Mouse (Mus musculus) adrenal gland, postnatal 14 days (tissue): ENCODE results near the gene Serpina3a. TPM values are rescaled to one million over a fixed set of nuclear protein-coding genes. Genes with fewer than 3 reads are reported as not detected.

Experiments used
- DNase-seq: peaks from one replicate; pipeline ENCODE4 v3.0.0; 2021; ENCODE audit warnings: mixed read lengths
- long read RNA-seq, 2 experiments: library from polyadenylated mRNA; stranded (forward); transcript quantifications; one replicate each; pipeline ENCODE4 v2.0.0; 2021
- total RNA-seq: library from RNA; stranded (reverse); gene quantifications from 2 replicates; pipeline ENCODE4 v1.2.3, GENCODE M21; 2021

Gene Serpina3a
- total RNA-seq = not detected in 2 replicates
- long read RNA-seq, experiment 1 = 0 reads
- long read RNA-seq, experiment 2 = 0 reads

DNA sequence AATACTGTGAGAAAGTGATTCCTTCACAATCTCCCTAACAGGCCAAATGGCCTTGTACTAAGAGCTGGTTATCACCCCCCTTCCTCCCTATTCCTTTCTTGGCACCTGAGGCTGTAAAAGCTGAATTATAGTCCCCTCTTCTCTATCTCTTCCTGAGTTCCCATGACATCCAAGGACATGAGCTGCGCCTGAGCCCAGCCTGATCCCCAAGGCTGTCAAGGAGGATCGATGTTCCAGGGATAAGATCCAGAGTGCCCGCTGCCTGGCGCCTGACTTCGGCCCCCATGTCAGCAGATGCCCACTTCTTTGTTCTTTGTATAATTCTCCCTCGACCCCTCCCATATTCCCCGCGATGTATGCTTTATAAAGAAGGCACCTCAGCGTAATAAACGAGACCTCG lies at the start of gene Serpina3a:
Gene Serpina3a, plus strand, starts transcription at position 392 of the 400 bp plus-strand sequence.
- DNase-seq = peak; percentile 14

- DNase-seq = no peak
These were observed 48.0 kb upstream of the Serpina3a start for GRCm38 (mm10) chr12:104064532-104064931.

GRCm38 (mm10) chr12:104064996-104065395 lies 47.5 kb upstream of the Serpina3a start:
- DNase-seq = no peak

DNA sequence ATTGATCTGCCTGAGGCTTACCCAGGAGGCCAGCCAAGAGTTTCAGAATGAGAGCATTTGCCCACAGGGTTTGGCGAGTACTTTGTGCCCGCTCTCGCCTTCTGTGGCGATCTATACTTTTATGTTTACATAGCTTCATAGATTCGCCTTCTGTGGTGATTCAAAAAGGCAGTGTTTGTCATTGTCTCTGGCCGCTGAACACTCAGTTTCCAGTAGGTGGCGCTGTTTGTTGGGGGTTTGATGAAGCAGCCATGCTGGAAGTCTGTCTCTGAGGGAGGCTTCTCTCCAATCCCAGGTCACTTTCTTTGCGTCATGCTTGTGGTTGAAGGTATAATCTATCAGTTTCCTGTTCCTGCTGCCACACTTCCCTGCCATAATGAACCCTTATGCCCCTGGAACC lies 46.3 kb upstream of the Serpina3a start:
- peak; percentile 85 for DNase-seq

GRCm38 (mm10) chr12:104067549-104067948 lies 45.0 kb upstream of the Serpina3a start:
- DNase-seq = peak; percentile 82

DNA sequence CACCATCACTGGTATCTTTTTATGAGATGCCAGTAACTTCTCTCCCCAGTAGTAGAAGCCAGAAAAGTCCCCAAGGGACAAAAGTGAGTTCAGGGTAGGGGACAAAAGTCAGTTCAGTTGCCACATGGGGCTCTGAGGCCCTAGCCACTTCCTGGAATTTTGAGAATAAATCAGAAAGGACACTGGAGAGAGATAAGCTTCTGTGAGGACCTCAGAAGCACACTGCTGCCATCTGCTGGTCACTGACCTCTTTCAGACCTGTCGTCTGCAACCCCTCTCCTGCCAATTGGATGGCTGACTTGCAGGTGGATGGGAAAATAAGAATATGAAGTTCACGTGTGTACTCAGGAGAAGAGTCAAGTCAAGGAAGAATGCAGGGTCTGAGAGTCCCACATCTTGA lies 42.9 kb upstream of the Serpina3a start:
- DNase-seq = peak; percentile 87

DNA sequence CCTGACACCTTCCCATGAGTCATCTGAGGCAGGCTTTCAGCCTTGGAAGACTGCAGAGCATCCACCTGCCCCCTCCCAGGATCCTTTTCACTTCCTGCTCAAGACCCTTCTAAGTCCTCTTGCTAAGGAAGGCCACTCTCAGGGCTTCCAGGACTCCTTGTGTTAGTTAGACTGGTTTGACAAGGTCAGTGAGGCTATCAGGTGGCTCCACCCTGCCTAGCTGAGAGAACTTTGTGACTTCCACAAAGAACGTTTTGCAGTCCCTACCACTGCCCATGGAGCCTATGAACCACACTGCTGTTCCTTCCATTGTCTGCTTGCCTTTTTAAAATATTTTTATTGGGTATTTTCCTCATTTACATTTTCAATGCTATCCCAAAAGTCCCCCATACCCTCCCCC lies 40.8 kb upstream of the Serpina3a start:
- DNase-seq = no peak

DNA sequence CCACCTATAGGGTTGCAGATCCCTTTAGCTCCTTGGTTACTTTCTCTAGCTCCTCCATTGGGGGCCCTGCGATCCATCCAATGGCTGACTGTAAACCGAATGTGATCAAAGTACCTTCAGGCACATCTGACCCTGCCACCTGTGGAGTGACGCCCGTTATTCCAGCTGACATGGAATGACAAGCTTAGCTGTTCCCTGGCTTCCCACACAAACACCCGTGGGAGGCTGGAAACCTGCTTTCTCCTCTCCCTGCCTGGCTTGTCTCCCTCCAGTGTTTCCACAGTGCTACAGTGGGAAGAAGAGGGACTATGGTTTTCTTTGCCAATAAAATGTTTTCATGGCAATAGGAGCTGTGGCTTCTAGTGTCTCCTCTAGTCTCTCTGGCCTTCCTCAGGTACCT lies 40.2 kb upstream of the Serpina3a start:
- DNase-seq = no peak

GRCm38 (mm10) chr12:104090119-104090518 lies 22.4 kb upstream of the Serpina3a start:
- DNase-seq = no peak

GRCm38 (mm10) chr12:104091303-104091702 lies 21.2 kb upstream of the Serpina3a start:
- no peak for DNase-seq

- DNase-seq = no peak
These were observed 11.8 kb upstream of the Serpina3a start, which contains the start of gene Serpina5 for GRCm38 (mm10) chr12:104100768-104101167. TSS of gene Serpina5 (plus strand) at chr12:104101113.

GRCm38 (mm10) chr12:104105847-104106246 lies 6.7 kb upstream of the Serpina3a start:
- DNase-seq = no peak

- DNase-seq = no peak
These were observed 5.6 kb upstream of the Serpina3a start for GRCm38 (mm10) chr12:104106919-104107318.

DNA sequence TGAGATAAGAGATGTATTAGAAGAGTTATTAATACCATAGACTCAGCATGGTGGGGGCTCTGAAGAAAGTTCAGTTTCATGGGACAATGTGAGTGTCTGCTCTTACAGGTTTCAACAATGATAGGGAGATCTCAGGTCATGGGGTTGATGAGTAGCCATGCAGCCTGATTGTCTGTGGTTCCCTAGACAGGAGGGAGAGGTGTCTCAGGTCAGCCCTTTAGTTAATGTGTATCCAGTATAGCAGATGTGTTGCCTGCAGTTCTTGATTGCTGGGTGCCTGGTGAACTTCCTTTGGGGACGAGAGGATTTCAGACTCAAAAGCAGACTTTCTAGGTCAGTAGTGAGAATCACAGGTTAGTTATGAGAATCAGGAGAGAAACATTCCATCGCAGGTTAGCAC lies 4.0 kb upstream of the Serpina3a start:
- no peak for DNase-seq

DNA sequence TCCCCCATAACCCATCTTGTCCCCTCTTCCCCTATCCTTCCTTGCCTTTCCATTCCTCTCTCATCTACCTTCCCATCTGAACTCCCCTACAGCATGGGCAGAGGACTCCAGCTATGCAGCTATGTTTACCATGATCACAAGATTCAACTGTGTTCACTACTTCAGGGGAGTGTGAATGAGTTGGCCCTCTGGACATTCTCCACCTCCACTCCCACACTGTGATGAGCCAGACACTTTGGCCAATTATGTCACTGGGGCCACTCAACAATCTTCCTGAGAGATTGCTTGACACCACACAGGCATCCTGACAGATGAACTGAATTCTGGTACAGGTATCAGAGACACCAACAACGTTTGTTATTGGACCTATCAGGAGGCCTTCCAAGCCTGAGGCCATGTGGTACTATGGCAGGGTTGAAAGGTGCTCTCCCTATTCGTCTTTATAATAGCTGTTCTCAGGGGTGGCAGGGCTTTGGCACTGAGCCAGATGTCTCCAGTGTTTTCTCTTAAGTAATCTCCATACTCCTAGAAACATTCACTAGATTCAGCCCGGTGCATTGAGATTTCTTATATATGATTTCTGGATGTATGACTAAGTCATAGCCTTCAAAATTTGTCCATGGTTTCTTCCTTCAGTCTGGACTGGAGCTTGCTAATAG lies 2.5 kb downstream of the Serpina3a start:
- peak; percentile 20 for DNase-seq

- no peak for DNase-seq
These were observed 10.6 kb downstream of the Serpina3a start for GRCm38 (mm10) chr12:104123097-104123496.

DNA sequence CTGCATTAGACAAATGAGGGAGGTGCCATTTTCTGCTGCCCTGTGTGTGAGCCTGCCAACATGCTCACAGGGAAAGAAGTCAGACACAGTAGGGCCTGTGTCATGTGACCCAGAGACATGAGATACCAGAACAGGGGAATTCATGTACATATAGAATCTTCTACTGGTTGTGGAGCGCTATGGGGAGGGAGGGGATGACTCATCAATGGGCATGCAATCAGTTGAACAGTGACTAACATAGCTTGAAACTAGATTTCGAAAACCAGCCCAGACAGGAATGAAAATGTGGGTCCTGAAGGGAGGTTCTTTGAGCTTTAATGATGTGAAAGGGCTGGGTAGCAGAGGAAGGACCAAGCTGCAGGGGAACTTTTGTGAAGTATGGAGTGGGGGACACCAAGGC lies 11.5 kb downstream of the Serpina3a start:
- DNase-seq = no peak

- DNase-seq = no peak
These were observed 12.6 kb downstream of the Serpina3a start for GRCm38 (mm10) chr12:104125021-104125560.

DNA sequence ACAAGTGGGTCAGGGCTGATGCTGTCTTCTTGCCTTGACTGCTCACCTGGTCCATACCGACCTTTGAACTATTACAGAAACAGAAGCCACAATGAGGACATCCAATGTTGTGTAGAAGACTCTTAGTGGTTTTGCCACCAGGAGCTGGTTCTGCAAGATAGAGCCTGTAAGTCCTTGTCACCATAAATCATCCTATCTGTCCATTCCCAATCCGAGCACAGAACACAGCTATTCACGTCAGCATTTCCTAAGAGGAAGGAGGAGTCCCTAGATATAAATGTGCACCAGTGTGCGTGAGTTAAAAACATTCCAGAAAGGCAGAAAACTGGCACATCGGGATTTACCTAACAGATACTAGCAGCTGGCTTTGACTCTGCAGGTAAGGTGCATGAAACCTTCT lies 15.2 kb downstream of the Serpina3a start, which contains the start of gene Serpina3b:
Gene Serpina3b, plus strand, starts transcription at position 301 of the 400 bp plus-strand sequence.
- no peak for DNase-seq

DNA sequence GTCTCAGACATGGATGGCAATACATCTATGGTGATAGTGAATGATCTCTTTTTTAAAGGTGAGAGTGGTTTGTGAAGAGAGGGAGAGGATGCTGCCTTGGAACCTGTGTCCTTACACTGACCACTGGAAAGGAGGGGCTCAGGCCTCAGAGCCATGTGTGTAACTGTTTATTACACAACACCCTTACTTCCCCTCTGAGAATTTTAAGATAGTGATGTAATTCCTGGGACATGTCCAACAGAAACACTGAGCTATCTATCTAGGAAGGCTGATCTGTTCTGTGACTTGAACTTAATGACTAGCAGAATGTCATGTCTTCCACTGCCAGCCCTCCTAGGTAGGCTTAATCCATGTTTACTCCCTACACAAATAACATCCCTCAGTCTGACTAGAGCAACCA lies 18.5 kb downstream of the Serpina3a start:
- DNase-seq = no peak

DNA sequence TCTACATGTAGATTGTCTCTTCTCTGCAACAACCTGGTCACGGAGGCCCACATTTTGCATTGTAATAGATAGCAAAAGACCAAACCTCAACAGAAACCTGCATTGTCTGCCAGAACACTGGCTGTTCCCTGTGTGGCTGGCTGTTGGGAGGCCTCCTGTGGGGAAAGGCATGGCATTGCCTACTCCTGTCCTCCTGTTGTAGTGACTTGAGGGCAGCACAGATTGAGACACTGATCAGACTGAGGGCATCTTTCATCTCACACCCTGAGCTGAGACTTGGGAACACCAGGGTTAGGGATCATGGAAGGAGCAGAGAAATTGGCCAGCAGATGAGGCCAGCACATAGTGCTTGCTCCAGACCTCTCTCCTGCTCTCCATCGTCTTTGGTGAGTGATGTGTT lies 25.7 kb downstream of the Serpina3a start:
- DNase-seq = no peak

DNA sequence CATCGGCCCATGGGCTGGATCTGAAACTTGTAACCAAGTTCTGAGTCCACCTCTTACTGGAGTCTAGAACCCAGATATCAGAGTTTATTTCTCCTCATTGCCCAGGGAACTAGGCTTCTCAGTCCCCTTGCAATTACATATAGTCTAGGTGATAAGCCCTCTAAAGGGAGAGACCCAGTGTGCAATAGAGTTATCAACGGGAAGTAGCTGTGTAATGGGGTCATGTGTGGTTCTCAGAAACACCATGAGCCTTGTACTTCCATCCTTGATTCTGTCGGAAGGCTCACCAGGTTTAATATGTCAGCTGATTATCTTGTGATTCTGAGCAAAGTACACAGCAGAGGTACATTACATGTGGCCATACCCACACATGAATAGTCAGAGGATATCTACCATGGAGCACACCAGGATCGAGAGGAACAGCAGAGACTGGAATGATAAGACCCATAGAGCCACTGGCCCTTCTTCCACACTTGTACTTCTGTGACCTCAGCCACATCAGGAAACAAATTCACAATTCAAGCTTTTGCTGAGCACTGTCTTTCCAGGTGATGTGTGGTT lies 28.1 kb downstream of the Serpina3a start:
- no peak for DNase-seq

DNA sequence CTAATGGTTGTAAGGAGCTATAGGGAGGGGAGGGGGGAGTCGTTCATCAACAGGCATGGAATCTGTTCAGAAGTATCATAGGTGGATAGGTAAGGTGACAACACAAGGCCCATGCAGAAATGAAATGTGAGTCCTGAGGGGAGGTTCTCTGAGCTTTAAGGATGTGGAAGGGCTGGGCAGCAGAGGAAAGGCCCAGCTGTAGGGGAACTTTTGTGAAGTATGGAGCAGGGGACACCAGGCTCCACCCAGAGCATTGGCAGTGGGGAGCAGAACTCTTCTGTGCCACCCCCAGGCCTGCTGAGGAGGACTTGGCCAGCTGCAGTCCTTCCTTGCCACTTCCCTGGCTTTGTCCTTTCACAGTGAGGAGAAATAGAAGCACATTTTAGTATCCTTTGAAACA lies 29.0 kb downstream of the Serpina3a start:
- DNase-seq = no peak

GRCm38 (mm10) chr12:104142427-104142826 lies 29.9 kb downstream of the Serpina3a start:
- no peak for DNase-seq
